Mouse (Mus musculus) hindbrain, embryonic 11.5 days (tissue): ENCODE measurements around the gene Vsig1. TPM values are rescaled to one million over a fixed set of nuclear protein-coding genes. Genes with fewer than 3 reads are reported as not detected.

ENCODE experiments used
- ATAC-seq: fragments of 200-750 bp; cut with Nextera tagmentation; 2 replicates; pipeline ENCODE4 v1.8.0; 2017; ENCODE audit warnings: mild to moderate bottlenecking, moderate TSS enrichment, moderate library complexity; ENCODE audit not compliant: low FRiP score
- DNase-seq: peaks from one replicate; pipeline ENCODE4 v3.0.0-alpha.2; 2015; ENCODE audit warnings: low spot score
- H3K27ac ChIP-seq: fragments of 300-500 bp; sonication (generic); 2 replicates; pipeline ENCODE4 v1.5.1; 2014; ENCODE audit warnings: mild to moderate bottlenecking, low read depth, low read length
- H3K27me3 ChIP-seq: fragments of 300-500 bp; sonication (generic); 2 replicates; pipeline ENCODE4 v1.6.1; 2014; ENCODE audit warnings: mild to moderate bottlenecking, low read length, moderate library complexity, mixed read lengths; ENCODE audit not compliant: control insufficient read depth, insufficient read depth
- H3K36me3 ChIP-seq: fragments of 300-500 bp; sonication (generic); 2 replicates; pipeline ENCODE4 v1.6.1; 2014; ENCODE audit warnings: mild to moderate bottlenecking, low read length, moderate library complexity, mixed read lengths; ENCODE audit not compliant: control insufficient read depth, insufficient read depth
- H3K4me1 ChIP-seq: fragments of 300-500 bp; sonication (generic); replicated peaks from 2 replicates; pipeline ENCODE4 v1.6.1; 2014; ENCODE audit warnings: low read length, mixed read lengths; ENCODE audit not compliant: control insufficient read depth, insufficient read depth
- H3K4me2 ChIP-seq: fragments of 300-500 bp; sonication (generic); replicated peaks from 2 replicates; pipeline ENCODE4 v1.6.1; 2014; ENCODE audit warnings: mild to moderate bottlenecking, low read depth, low read length
- H3K4me3 ChIP-seq: fragments of 300-500 bp; sonication (generic); 2 replicates; pipeline ENCODE4 v1.5.1; 2014; ENCODE audit warnings: low read depth, low read length
- H3K9ac ChIP-seq: fragments of 300-500 bp; sonication (generic); 2 replicates; pipeline ENCODE4 v1.6.1; 2014; ENCODE audit warnings: low read depth, low read length
- H3K9me3 ChIP-seq: fragments of 300-500 bp; sonication (generic); 2 replicates; pipeline ENCODE4 v1.6.1; 2016; ENCODE audit warnings: low read length; ENCODE audit not compliant: control insufficient read depth
- WGBS: fragments of 180-500 bp; shearing (Covaris S2); extraction: QIAGEN DNeasy Blood & Tissue Kit; methylation state at CpG from one replicate; pipeline ENCODE4 v1.1.7; 2014; 5-methylcytosine and 5-hydroxymethylcytosine counted together
- polyA plus RNA-seq: library from polyadenylated mRNA; unstranded; fragments of >200 nt; fragmentation: Nextera tagmentation; extraction: Ambion mirVana; gene quantifications from 2 replicates; pipeline ENCODE4 v1.2.1, GENCODE M21; 2014

The Vsig1 gene
- not detected in 2 replicates for polyA plus RNA-seq

- Histone ChIP-seq H3K27ac (no peak within 1 kb of the TSS), H3K4me1 (no peaks in the 10 kb centered on the region), H3K36me3 (no peaks in the 10 kb centered on the region), H3K4me3 (no peak within 1 kb of the TSS), H3K27me3 (no peaks in the 10 kb centered on the region; the same call in none of the 2 replicates), H3K9me3 (no peaks in the 10 kb centered on the region), H3K4me2 (no peak within 1 kb of the TSS), H3K9ac (no peak within 1 kb of the TSS)
- ATAC-seq: no peak
- WGBS: 76% methylated on average over 7 of the region's 7 CpGs
- no peak for DNase-seq
Observed at GRCm38 (mm10) chrX:140907360-140907759, at the start of gene Vsig1. Gene Vsig1 (plus strand): TSS chrX:140907608.

- ATAC-seq (no peak), DNase-seq (no peak)
- Histone ChIP-seq H3K9me3 (no peaks in the 10 kb centered on the region), H3K9ac (no peak overlapping the region), H3K4me2 (no peak overlapping the region), H3K4me3 (no peak overlapping the region), H3K4me1 (no peaks in the 10 kb centered on the region), H3K27me3 (no peaks in the 10 kb centered on the region), H3K36me3 (no peaks in the 10 kb centered on the region), H3K27ac (no peak overlapping the region)
- 90% methylated on average over 6 of the region's 6 CpGs for WGBS
Observed at GRCm38 (mm10) chrX:140862760-140863159, 44.6 kb upstream of the Vsig1 start.

- DNase-seq: no peak
- Histone ChIP-seq H3K4me3 (no peak overlapping the region), H3K4me1 (no peaks in the 10 kb centered on the region), H3K4me2 (no peak overlapping the region), H3K36me3 (no peaks in the 10 kb centered on the region), H3K27me3 (no peaks in the 10 kb centered on the region), H3K27ac (no peak overlapping the region), H3K9me3 (no peaks in the 10 kb centered on the region), H3K9ac (no peak overlapping the region)
- ATAC-seq: no peak
- WGBS: 91% methylated on average over 4 of the region's 4 CpGs
Observed at GRCm38 (mm10) chrX:140863431-140863830, 44.0 kb upstream of the Vsig1 start.

- H3K9me3 ChIP-seq: no peaks in the 10 kb centered on the region
- no peak overlapping the region for H3K9ac ChIP-seq
- H3K36me3 ChIP-seq: no peaks in the 10 kb centered on the region
- H3K4me2 ChIP-seq: no peak overlapping the region
- no peak for ATAC-seq
- DNase-seq: no peak
- H3K27ac ChIP-seq: no peak overlapping the region
- WGBS: 83% methylated on average over 2 of the region's 2 CpGs
- H3K4me1 ChIP-seq: no peaks in the 10 kb centered on the region
- H3K4me3 ChIP-seq: no peak overlapping the region
- H3K27me3 ChIP-seq: peaks cover 8% of the 10 kb centered on the region
Observed at GRCm38 (mm10) chrX:140887193-140887592, 20.2 kb upstream of the Vsig1 start.

GRCm38 (mm10) chrX:140891796-140892195 is 15.6 kb upstream of the Vsig1 start:
- no peak overlapping the region for H3K4me3 ChIP-seq
- no peak overlapping the region for H3K9ac ChIP-seq
- no peaks in the 10 kb centered on the region for H3K36me3 ChIP-seq
- H3K27ac ChIP-seq: no peak overlapping the region
- H3K4me1 ChIP-seq: no peaks in the 10 kb centered on the region
- no peak overlapping the region for H3K4me2 ChIP-seq
- DNase-seq (no peak), ATAC-seq (no peak)
- WGBS: 89% methylated on average over 4 of the region's 4 CpGs
- no peaks in the 10 kb centered on the region for H3K9me3 ChIP-seq
- H3K27me3 ChIP-seq: peaks cover 4% of the 10 kb centered on the region

- Histone ChIP-seq H3K36me3 (no peaks in the 10 kb centered on the region), H3K4me2 (no peak overlapping the region), H3K4me1 (no peaks in the 10 kb centered on the region), H3K9ac (no peak overlapping the region), H3K27ac (no peak overlapping the region), H3K9me3 (no peaks in the 10 kb centered on the region), H3K27me3 (no peaks in the 10 kb centered on the region; the same call in 1 of the 2 replicates), H3K4me3 (no peak overlapping the region)
- WGBS: 82% methylated on average over 3 of the region's 3 CpGs
- ATAC-seq (no peak), DNase-seq (no peak)
Observed at GRCm38 (mm10) chrX:140903487-140903886, 3.9 kb upstream of the Vsig1 start.

- DNase-seq: no peak
- no peak for ATAC-seq
Observed at GRCm38 (mm10) chrX:140921321-140921720, 13.9 kb downstream of the Vsig1 start.

GRCm38 (mm10) chrX:140932066-140932465 is 24.7 kb downstream of the Vsig1 start:
- Histone ChIP-seq H3K4me1 (no peaks in the 10 kb centered on the region), H3K4me3 (no peak overlapping the region), H3K4me2 (no peak overlapping the region), H3K9me3 (no peaks in the 10 kb centered on the region), H3K36me3 (no peaks in the 10 kb centered on the region), H3K27me3 (peaks cover 5% of the 10 kb centered on the region; the same call in 1 of the 2 replicates), H3K27ac (no peak overlapping the region), H3K9ac (no peak overlapping the region)
- ATAC-seq: no peak
- DNase-seq: peak; percentile 8
- 72% methylated on average over 3 of the region's 3 CpGs for WGBS

More at GRCm38 (mm10) chrX:140921321-140921720, 13.9 kb downstream of the Vsig1 start:
- H3K27ac ChIP-seq: no peak overlapping the region
- WGBS: 82% methylated on average over 6 of the region's 6 CpGs
- no peak overlapping the region for H3K4me3 ChIP-seq
- no peaks in the 10 kb centered on the region for H3K9me3 ChIP-seq
- H3K4me2 ChIP-seq: no peak overlapping the region
- no peaks in the 10 kb centered on the region for H3K36me3 ChIP-seq
- peaks cover 10% of the 10 kb centered on the region; the same call in 1 of the 2 replicates for H3K27me3 ChIP-seq
- no peak overlapping the region for H3K9ac ChIP-seq
- H3K4me1 ChIP-seq: no peaks in the 10 kb centered on the region

GRCm38 (mm10) chrX:140933263-140933662 is 25.9 kb downstream of the Vsig1 start:
- no peak overlapping the region for H3K4me3 ChIP-seq
- ATAC-seq (no peak), DNase-seq (no peak)
- 86% methylated on average over 3 of the region's 3 CpGs for WGBS
- no peak overlapping the region for H3K27ac ChIP-seq
- peaks cover 5% of the 10 kb centered on the region; the same call in 1 of the 2 replicates for H3K27me3 ChIP-seq
- no peak overlapping the region for H3K9ac ChIP-seq
- no peaks in the 10 kb centered on the region for H3K9me3 ChIP-seq
- H3K4me1 ChIP-seq: no peaks in the 10 kb centered on the region
- H3K4me2 ChIP-seq: no peak overlapping the region
- H3K36me3 ChIP-seq: no peaks in the 10 kb centered on the region
